13 mouse cellular contexts compared by ENCODE assay signal in genomic region chr17:70442976-70443375, GRCm38 (mm10).
DNase-seq lines count a peak whose midpoint lies in the region; ATAC-seq and TF ChIP-seq lines count a peak whose summit lies in the region.
"Had no signal": no experiment of that assay in that cellular context is flagged by ENCODE, and none has a peak within 500 bp of the region (broad histone marks: within the 10 kb centered on the region; RNA-seq: fewer than 3 reads in every experiment).

No protein-coding gene starts in this region.

- no peaks in the 10 kb centered on the region for H3K36me3 ChIP-seq in midbrain, postnatal 0 days (ENCODE audit: insufficient read depth, low read length)
- H3K36me3 ChIP-seq in midbrain, embryonic 11.5 days (ENCODE audit: control insufficient read depth, insufficient read depth, low read length): no peaks in the 10 kb centered on the region
- H3K36me3 ChIP-seq in heart, embryonic 11.5 days (ENCODE audit: control insufficient read depth, insufficient read depth, low read length): no peaks in the 10 kb centered on the region; the same call in 1 of the 2 replicates
- H3K36me3 ChIP-seq: heart, embryonic 13.5 days; hindbrain, embryonic 15.5 days; midbrain, embryonic 10.5 days had no signal

- H3K27ac ChIP-seq in midbrain, postnatal 0 days (ENCODE audit: low read depth, low read length): no peak overlapping the region
- no peak overlapping the region for H3K27ac ChIP-seq in midbrain, embryonic 11.5 days (ENCODE audit: low read depth, low read length)
- H3K27ac ChIP-seq in heart, embryonic 11.5 days (ENCODE audit: low read depth, low read length): no peak overlapping the region
- H3K27ac ChIP-seq: heart, embryonic 13.5 days; hindbrain, embryonic 15.5 days; kidney, postnatal 0 days; midbrain, embryonic 10.5 days had no signal

- no peak overlapping the region for H3K4me2 ChIP-seq in midbrain, postnatal 0 days (ENCODE audit: low read depth, low read length, poor library complexity, severe bottlenecking)
- H3K4me2 ChIP-seq in midbrain, embryonic 11.5 days: no peak overlapping the region
- no peak overlapping the region for H3K4me2 ChIP-seq in heart, embryonic 11.5 days
- H3K4me2 ChIP-seq: heart, embryonic 13.5 days; hindbrain, embryonic 15.5 days; lung, embryonic 14.5 days had no signal

- no peaks in the 10 kb centered on the region for H3K9me3 ChIP-seq in midbrain, postnatal 0 days (ENCODE audit: low read length)
- H3K9me3 ChIP-seq in midbrain, embryonic 11.5 days (ENCODE audit: control insufficient read depth, low read length): no peaks in the 10 kb centered on the region
- H3K9me3 ChIP-seq in heart, embryonic 11.5 days (replicated peaks; ENCODE audit: control insufficient read depth, low read length): no peaks in the 10 kb centered on the region
- H3K9me3 ChIP-seq: heart, embryonic 13.5 days; hindbrain, embryonic 15.5 days; midbrain, embryonic 10.5 days had no signal

- WGBS in midbrain, postnatal 0 days: 89% methylated on average over 14 of the region's 14 CpGs
- WGBS in midbrain, embryonic 11.5 days: 91% methylated on average over 14 of the region's 14 CpGs
- 88% methylated on average over 14 of the region's 14 CpGs for WGBS in heart, embryonic 11.5 days (ENCODE audit: insufficient replicate concordance)

- DNase-seq in midbrain, postnatal 0 days (ENCODE audit: low spot score): peak; percentile 48
- DNase-seq in midbrain, embryonic 11.5 days (ENCODE audit: low spot score, missing footprints): no peak
- DNase-seq in cerebellum, postnatal 25 days: peak; percentile 72 to 77
- peak; percentile 32 to 66 for DNase-seq in left cerebral cortex, postnatal 10 days (ENCODE audit: extremely low spot score in 1 of 2, low spot score in 2 of 2)
- DNase-seq in telencephalon, adult 2 months (ENCODE audit: low read depth, low spot score): peak; percentile 90
- no peak for DNase-seq in spleen, postnatal 4 days (ENCODE audit: low spot score in 2 of 2)
- DNase-seq in urinary bladder, postnatal 10 days (ENCODE audit: low spot score): no peak
- DNase-seq: lung, embryonic 14.5 days had no signal

- TF ChIP-seq CTCF in midbrain, postnatal 0 days (IDR thresholded peaks at IDR 0.05): no peak

- intact Hi-C loops in left cerebral cortex, postnatal 10 days (cut with DNase I): no loop called here

- H3K9ac ChIP-seq in midbrain, postnatal 0 days (replicated peaks; ENCODE audit: low read length, poor library complexity, severe bottlenecking): no peak overlapping the region
- no peak overlapping the region for H3K9ac ChIP-seq in midbrain, embryonic 11.5 days (ENCODE audit: low read length)
- H3K9ac ChIP-seq in heart, embryonic 11.5 days (ENCODE audit: low read depth, low read length): no peak overlapping the region
- H3K9ac ChIP-seq: heart, embryonic 13.5 days; hindbrain, embryonic 15.5 days; lung, embryonic 14.5 days had no signal

- ATAC-seq in midbrain, postnatal 0 days (ENCODE audit: low FRiP score): no peak
- no peak for ATAC-seq in midbrain, embryonic 11.5 days (ENCODE audit: low FRiP score)
- no peak for ATAC-seq in heart, embryonic 11.5 days (replicated peaks; ENCODE audit: insufficient number of reproducible peaks, low FRiP score, low TSS enrichment)

- H3K4me3 ChIP-seq in midbrain, postnatal 0 days (ENCODE audit: low read depth, low read length): no peak overlapping the region
- no peak overlapping the region for H3K4me3 ChIP-seq in midbrain, embryonic 11.5 days (ENCODE audit: low read depth, low read length)
- no peak overlapping the region for H3K4me3 ChIP-seq in heart, embryonic 11.5 days (ENCODE audit: low read depth, low read length)
- H3K4me3 ChIP-seq: heart, embryonic 13.5 days; hindbrain, embryonic 15.5 days; midbrain, embryonic 10.5 days had no signal

- no peaks in the 10 kb centered on the region for H3K27me3 ChIP-seq in midbrain, postnatal 0 days (ENCODE audit: insufficient read depth, low read length)
- no peaks in the 10 kb centered on the region for H3K27me3 ChIP-seq in midbrain, embryonic 11.5 days (ENCODE audit: control insufficient read depth, insufficient read depth, low read length)
- no peaks in the 10 kb centered on the region for H3K27me3 ChIP-seq in heart, embryonic 11.5 days (ENCODE audit: control insufficient read depth, insufficient read depth, low read length)
- H3K27me3 ChIP-seq: heart, embryonic 13.5 days; hindbrain, embryonic 15.5 days had no signal

- H3K4me1 ChIP-seq in midbrain, postnatal 0 days (ENCODE audit: insufficient read depth, low read length): no peaks in the 10 kb centered on the region
- no peaks in the 10 kb centered on the region for H3K4me1 ChIP-seq in midbrain, embryonic 11.5 days (ENCODE audit: control insufficient read depth, insufficient read depth, low read length)
- no peaks in the 10 kb centered on the region for H3K4me1 ChIP-seq in heart, embryonic 11.5 days (ENCODE audit: control insufficient read depth, insufficient read depth, low read length)
- H3K4me1 ChIP-seq: heart, embryonic 13.5 days; hindbrain, embryonic 15.5 days; midbrain, embryonic 10.5 days had no signal

Comparison
In these comparisons a context has a peak if more than half of its experiments do, and no peak if none do; other contexts are left out.
1. DNase-seq: peak in midbrain, postnatal 0 days (single experiment), cerebellum, postnatal 25 days (2 of 2), left cerebral cortex, postnatal 10 days (2 of 2) and telencephalon, adult 2 months (single experiment); none in midbrain, embryonic 11.5 days (single experiment), spleen, postnatal 4 days (0 of 2) and urinary bladder, postnatal 10 days (single experiment).